Mouse (Mus musculus) MEL (cell line): Measurements from ENCODE around the gene Hpgd.

ENCODE experiments used
- GATA1 ChIP-seq: IDR thresholded peaks from 2 replicates; pipeline ENCODE4 v1.6.1; 2011; ENCODE audit warnings: low read depth, low read length, improper control_type of control experiment
- POLR2AphosphoS2 ChIP-seq: IDR thresholded peaks from 2 replicates; pipeline ENCODE4 v1.6.1; 2011; ENCODE audit warnings: low read length, improper control_type of control experiment

- TF ChIP-seq POLR2AphosphoS2, result no peak
- TF ChIP-seq GATA1, result no peak
Observed at GRCm38 (mm10) chr8:56299421-56299820, 5.0 kb downstream of the Hpgd start.
